Mouse (Mus musculus) adrenal gland, postnatal 10 days (tissue): Measurements from ENCODE around the gene Ly6g5c. TPM values are rescaled to one million over a fixed set of nuclear protein-coding genes. Genes with fewer than 3 reads are reported as not detected.
A peak's percentile ranks its signal among the peaks of the same experiment; 100 is the strongest.

Experiments used
- DNase-seq: peaks from one replicate; pipeline ENCODE4 v3.0.0; 2021; ENCODE audit warnings: mixed read lengths
- total RNA-seq, 2 experiments: library from RNA; stranded (reverse); gene quantifications; 2 replicates each; pipeline ENCODE4 v1.2.3; 2021

Ly6g5c gene
- total RNA-seq, 2 experiments from 2014 or later, result not detected

DNA sequence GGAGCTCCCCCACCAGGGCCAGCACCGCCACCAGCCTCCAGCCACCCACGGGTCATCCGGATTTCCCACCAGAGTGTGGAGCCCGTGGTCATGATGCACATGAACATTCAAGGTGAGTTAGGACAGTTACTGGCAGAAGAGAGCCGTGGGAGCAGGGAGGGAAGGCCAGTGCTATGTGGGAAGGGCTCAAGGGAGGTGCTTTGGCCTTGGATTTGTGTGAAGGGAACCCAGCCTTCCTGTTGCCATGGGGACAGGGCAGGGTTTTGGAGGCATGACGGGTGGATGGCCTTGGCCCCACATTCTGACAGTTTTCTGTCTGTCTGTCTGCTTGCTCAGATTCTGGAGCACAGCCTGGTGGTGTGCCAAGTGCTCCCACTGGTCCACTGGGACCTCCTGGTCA lies 33.9 kb downstream of the Ly6g5c start:
- DNase-seq, result peak; percentile 86

DNA sequence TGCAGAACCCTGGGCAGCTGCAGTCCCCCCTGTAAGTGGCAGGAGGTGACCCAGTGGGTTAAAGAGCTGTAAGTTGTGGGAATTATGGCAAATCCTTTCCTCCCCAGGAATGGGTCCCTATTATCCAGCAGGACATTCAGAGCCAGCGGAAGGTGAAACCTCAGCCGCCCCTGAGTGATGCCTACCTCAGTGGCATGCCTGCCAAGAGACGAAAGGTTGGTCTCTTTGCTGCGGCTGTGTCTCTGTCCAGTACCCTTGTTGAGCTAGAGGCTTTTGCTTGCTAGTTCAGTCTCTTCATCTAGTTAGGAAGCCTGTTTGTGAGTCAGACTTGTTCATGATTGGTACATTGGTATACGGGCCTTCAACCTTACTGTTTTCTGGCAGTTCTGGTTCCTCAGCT lies 38.1 kb downstream of the Ly6g5c start:
- DNase-seq, result no peak

DNA sequence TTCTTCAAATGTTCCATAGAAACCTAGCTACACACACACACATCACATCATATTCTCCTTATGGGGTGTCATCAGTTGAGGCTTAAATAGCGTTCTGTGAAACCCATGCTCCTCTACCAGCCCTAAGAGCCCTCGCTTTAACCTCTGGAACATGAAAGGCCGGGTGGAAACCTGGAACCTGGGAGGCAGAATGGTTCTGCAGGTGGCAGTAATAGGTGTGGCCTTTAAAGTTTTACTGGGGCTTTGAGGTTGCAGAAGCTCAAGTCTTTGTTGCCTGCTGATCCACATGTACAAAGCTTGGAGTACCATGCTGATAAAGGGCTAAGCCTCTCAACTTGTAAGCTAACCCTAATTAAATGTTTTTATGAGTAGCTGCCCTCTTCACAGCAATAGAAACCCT lies 39.3 kb downstream of the Ly6g5c start:
- no peak for DNase-seq

DNA sequence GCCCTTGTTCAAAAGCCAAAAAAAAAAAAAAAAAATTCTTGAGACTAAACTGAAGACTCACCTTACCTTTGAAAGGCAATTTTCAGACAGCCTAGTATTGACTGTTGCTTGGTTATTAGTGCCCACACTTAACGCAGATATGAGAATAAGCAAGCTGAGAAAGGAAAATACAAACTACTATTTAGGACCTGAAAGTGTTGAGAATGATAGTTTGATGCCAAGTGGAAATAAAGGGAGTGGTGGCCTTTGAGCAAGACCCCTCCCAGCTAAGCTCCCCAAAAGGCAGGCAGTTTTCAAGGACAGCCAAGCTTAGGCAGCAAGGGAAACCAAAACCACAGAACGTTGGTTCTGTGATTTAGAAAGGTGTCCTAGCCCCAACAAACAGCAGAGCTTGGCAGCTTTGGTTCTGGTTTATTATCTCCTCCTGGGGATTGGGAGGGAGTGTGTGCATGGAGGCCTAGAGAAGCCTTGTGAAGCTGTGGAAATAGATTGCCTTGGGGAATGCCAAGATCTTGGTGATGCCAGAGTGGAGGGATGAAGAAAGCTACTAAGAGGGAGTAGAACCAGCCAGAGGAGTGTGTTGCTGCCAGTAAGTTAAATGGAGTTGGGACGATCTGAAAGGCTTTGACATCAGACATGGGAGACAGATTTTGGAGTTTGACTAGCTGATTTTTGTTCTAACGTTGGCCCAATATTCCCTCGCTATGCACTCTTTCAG lies 40.0 kb downstream of the Ly6g5c start:
- peak; percentile 54 for DNase-seq

DNA sequence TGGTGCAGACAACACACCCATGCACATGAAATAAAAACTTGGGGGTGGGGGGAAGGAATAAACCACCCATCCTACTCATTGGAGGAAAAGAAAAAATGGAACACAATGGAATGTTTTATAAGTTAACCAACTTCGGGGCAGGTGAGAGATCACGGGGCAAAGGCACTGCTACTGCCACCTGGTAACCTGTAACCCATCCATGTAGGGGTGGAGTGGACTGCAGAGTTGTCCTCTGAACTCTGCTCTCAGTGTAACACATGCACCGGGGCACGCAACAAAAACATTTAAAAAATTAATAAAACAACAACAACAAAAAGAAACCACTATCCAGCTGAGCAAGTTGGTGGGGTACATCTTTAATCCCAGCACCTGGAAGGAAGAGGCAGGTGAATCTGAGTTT lies 44.0 kb downstream of the Ly6g5c start:
- no peak for DNase-seq

DNA sequence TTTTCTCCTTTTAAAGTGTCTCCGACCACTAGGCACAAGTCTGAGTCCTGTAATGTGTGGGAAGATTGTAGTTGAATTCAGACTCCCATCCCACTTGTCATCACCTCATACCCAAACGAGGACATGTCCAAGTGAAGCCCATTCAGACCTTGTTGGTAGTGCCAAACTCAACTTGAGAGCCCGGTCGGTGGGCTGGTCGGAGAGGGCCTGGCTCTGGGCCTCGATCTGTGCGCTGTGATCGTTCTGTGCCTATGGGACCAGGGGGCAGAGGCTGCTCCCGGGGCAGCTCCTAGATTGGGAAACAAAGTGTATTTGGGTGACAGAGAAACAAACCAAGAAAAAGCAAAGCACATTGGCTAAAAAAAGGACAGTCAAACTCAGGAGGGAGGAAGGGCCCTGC lies 45.0 kb downstream of the Ly6g5c start:
- DNase-seq, result no peak

DNA sequence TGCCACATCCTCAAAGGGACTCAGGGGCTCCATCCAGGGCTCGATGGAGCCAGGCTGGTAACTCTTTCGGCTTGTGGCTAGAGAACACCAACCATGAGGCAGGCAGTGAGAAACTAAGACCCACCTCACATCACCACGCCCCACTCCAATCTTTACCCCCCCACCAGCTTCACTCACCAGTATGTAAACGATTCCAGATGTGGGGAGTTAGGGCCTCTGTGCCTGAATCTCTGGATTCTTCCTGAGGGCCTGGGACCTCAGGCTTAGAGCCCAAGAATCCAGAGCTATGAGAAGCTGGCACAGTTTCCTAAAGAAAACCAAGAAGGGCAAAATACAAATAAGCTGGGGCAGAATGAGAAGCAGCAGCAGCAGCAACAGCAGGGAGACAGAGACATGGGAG lies 45.9 kb downstream of the Ly6g5c start:
- no peak for DNase-seq

DNA sequence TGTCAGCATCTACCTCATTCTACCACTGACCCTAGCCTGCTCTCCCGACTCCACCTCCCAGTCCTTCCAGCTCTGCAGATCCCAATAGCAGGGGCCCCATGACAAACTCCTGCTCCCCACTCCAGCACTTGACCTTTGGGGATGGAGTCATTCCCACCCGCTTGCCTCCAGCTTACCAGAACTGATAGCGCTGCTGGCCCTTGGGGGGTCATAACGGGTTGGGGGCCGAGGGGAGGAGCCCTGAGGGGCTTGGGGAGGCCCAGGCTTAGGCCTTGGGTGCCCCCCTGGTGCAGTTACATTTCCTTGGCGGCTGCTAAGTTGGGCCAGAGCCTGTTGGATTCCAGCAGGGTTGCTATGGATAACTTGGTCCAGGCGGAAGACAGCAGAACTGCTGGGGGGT lies 46.5 kb downstream of the Ly6g5c start:
- no peak for DNase-seq

DNA sequence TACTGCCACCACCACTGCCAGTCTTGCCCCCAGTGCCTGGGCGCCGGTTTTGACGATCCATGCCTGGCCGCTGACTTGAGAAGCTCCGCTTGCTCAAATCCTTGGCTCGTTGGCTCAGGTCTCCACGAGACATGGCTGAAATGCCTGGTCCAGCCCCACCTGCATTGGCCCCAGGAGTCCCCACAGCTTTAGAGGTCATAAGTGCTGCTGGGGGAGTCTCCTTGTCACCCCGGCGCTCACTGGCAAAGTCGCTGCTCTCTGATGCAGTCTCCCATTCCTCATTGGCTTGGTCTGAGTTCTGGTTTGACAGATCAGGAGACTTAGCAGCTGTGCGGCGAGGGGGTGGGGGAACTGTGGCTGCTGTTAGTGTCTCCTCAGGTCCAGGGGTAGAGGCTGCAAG lies 47.4 kb downstream of the Ly6g5c start:
- DNase-seq, result no peak

DNA sequence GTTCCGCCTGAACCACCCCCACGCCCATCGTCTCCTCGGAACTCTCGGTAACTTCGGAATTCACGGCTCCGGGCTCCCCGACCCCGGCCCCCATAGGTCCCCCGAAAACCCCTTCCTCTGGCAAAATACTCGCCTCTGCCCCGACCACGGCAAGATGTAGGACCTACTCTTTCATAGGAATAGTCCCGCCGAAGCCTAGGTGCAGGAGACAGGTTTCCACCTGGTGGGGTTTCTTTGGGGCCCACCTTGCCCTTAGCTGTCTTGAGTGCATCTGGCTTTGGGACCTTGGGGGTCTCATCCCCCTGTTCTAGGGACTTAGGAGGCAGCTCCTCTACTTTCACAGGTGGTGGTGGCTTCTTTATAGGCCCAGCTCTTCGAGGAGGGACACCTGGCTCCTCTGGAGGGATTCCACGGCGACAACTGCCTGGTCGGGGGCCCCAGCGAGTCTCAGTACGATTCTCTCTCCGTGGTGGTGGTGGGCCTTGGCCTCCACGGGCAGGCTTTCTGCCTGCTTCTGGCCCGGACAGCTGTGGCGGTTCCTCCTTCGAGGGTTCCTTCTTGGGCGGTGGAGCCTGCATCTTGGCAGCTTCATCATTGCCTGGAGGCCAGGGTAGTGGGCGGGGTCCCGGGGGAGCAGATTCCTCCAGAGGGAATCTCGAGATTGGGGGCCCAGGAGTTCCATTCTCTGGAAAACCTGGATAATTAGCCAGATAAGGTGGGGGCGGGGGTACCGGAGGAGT lies 48.6 kb downstream of the Ly6g5c start:
- DNase-seq, result no peak

DNA sequence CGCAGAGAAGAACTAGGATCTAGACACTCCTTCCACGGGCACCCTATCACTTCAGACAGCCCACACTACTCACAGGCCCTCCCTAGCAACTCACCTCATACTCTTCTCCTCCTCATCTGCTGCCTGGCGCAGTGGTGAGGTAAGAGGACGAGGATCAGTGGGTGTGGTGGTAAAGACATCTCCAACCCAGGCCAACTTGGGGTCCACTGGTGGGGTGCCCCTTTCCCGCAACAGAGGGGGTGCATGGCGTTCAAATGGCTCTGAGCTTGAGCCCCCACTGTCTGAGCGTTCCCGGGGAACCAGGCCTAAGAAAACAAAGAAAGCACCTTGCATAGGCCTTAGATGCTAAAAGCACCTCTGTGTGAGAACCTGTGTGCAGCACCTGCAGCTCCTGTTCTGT lies 49.2 kb downstream of the Ly6g5c start:
- no peak for DNase-seq

DNA sequence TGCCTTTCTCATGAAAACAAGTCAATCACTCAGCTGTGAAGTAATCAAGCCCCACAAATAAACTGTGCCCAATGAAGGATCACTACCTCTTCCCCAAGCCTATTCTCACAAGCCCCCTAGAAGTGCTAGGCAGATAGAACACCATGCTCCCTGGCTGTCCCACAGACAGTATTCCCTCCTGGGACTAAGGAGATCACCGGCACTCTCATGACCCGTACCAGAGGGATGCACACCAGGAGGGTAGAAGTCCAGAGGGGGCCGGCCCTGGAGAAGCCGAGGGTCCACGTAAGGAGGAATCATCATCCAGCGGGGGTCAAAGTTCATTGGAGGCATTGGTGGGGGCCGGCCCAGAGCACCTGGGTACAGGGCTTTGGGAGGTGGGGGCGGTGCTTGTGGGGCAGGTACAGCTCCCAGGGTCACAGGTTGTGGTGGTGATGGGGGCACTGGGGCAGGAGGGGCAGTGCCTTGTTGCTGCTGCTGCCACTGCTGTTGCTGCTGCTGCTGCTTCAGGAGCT lies 49.6 kb downstream of the Ly6g5c start:
- DNase-seq, result no peak

DNA sequence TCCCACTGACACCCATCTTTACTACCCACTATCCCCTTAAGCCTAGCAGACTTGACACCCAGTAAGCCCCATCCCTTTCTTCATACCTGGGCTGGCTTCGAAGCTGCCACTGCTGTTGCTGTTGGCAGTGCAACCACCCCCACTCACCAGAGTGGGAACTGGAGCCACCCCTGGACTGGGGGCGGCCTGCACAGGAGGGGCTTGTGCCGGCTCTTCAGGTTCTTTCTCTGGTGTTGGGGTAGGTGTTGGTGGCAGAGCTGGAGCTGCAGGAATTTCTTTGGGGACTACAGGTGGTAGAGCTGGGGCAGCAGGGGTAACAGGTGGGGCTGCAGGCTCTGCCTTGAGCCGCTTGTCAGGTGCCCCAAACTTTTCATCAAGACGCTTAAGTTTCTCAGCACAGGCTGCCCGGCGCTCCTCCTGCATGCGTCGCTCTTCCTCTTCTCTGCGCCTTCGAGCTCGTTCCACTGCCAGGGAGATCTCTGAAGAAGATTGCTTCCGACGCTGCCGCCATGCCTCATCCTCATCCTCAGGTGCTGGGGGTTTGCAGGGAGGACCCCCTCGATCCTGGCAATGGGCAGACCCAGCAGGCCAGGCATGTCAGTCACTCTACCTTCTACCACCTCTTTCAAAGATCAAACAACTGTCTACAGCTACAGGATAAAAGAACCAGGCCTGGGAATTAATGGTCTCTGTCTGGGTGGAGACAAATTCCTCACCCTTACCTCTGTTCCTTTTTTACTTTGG lies 50.9 kb downstream of the Ly6g5c start:
- DNase-seq, result no peak

DNA sequence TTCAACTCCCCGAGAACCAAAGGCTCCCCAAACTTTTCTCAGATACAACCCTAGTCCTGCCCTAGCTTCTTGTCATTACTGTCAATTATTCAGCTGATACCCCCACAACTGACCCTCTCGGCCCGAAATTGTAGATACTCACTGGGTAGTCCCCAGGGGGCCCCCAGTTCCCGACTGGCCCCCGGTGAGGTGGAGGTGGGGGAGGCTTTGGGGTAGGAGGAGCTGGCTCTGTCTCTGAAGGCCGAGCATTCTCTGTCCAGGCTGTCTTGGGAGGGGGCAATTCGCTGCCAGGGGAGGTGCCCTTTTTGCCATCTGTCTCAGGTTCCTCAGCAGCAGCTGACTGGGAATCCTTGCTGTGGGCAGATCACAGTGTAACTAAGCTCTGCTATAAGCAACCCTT lies 51.6 kb downstream of the Ly6g5c start:
- no peak for DNase-seq

DNA sequence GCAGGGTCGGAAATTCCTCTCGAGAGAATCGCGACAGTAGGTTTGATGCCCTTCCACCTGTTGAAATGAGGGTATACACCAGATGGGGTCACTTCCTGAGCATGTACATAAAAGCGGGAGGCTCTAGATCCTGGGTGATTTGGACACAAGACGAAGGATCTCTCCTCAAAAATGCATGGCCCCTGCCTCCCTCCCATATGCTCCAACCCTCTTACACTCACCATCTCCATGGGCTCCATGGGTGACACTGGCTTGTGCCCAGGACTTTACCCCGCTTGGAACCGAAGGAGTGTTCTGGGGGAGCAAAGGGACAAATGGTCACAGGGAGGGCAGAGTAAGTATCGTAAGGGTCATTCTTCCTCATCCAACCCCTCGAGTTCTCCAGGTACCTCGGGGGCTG lies 53.3 kb downstream of the Ly6g5c start:
- DNase-seq, result no peak

Other genes with a start within 250 kb of the Ly6g5c start
- gene Cfb, start 245.8 kb upstream of the Ly6g5c start, total RNA-seq, result 100 to 1,000 TPM; 158 to 363 TPM
- gene Zbtb12, start 228.8 kb upstream of the Ly6g5c start, total RNA-seq, result 10 to 100 TPM; 13.5 to 17.8 TPM
- gene Gm20547, start 226.2 kb upstream of the Ly6g5c start, total RNA-seq, result under 1 TPM in 1 of 2 experiments, not detected in 1; 0.21 TPM
- gene C2, start 210.0 kb upstream of the Ly6g5c start, total RNA-seq, result 10 to 100 TPM; 41.1 TPM
- gene Ehmt2, start 209.8 kb upstream of the Ly6g5c start, total RNA-seq, result 100 to 1,000 TPM; 113 to 137 TPM
- gene Slc44a4, start 193.8 kb upstream of the Ly6g5c start, total RNA-seq, result 1 to 10 TPM in 1 of 2 experiments, under 1 TPM in 1; 1.00 to 1.2 TPM
- gene Neu1, start 177.0 kb upstream of the Ly6g5c start, total RNA-seq, result 10 to 100 TPM; 18.6 to 24.2 TPM
- 10 to 100 TPM; 16.4 to 32.9 TPM for gene Hspa1b, start 149.0 kb upstream of the Ly6g5c start, total RNA-seq
- gene Gm20481, start 138.4 kb upstream of the Ly6g5c start, total RNA-seq, result not detected
- 10 to 100 TPM in 1 of 2 experiments, 1 to 10 TPM in 1; 7.3 to 13.6 TPM for gene Hspa1a, start 136.1 kb upstream of the Ly6g5c start, total RNA-seq
- gene Hspa1l, start 135.6 kb upstream of the Ly6g5c start, total RNA-seq, result 1 to 10 TPM in 1 of 2 experiments, under 1 TPM in 1; 0.75 to 1.4 TPM
- 10 to 100 TPM; 39.0 to 42.8 TPM for gene Lsm2, start 126.4 kb upstream of the Ly6g5c start, total RNA-seq
- 10 to 100 TPM; 56.5 to 63.0 TPM for gene Vars, start 107.3 kb upstream of the Ly6g5c start, total RNA-seq
- 1 to 10 TPM in 1 of 2 experiments, under 1 TPM in 1; 0.72 to 1.5 TPM for gene Vwa7, start 91.7 kb upstream of the Ly6g5c start, total RNA-seq
- gene Sapcd1, start 80.3 kb upstream of the Ly6g5c start, total RNA-seq, result 1 to 10 TPM; 1.1 to 1.6 TPM
- gene Msh5, start 61.5 kb upstream of the Ly6g5c start, total RNA-seq, result 1 to 10 TPM; 2.3 to 5.0 TPM
- gene Clic1, start 58.3 kb upstream of the Ly6g5c start, total RNA-seq, result 100 to 1,000 TPM in 1 of 2 experiments, 10 to 100 TPM in 1; 95.6 to 105 TPM
- 10 to 100 TPM; 35.2 to 51.7 TPM for gene Ddah2, start 49.2 kb upstream of the Ly6g5c start, total RNA-seq
- not detected for gene Ly6g6c, start 42.9 kb upstream of the Ly6g5c start, total RNA-seq
- gene Mpig6b, start 42.1 kb upstream of the Ly6g5c start, total RNA-seq, result under 1 TPM; 0.24 to 0.30 TPM
- gene Ly6g6e, start 31.4 kb upstream of the Ly6g5c start, total RNA-seq, result under 1 TPM in 1 of 2 experiments, not detected in 1; 0.27 TPM
- 1 to 10 TPM; 1.1 to 2.2 TPM for gene Ly6g6d, start 30.2 kb upstream of the Ly6g5c start, total RNA-seq
- under 1 TPM in 1 of 2 experiments, not detected in 1; 0.48 TPM for gene Ly6g6f, start 22.7 kb upstream of the Ly6g5c start, total RNA-seq
- gene Abhd16a, start 19.0 kb upstream of the Ly6g5c start, total RNA-seq, result 10 to 100 TPM; 77.2 to 91.4 TPM
- under 1 TPM; 0.30 to 0.91 TPM for gene Ly6g5b, start 7.1 kb downstream of the Ly6g5c start, total RNA-seq
- 10 to 100 TPM; 10.8 to 11.4 TPM for gene Gpank1, start 13.2 kb downstream of the Ly6g5c start, total RNA-seq
- 100 to 1,000 TPM; 198 to 200 TPM for gene Csnk2b, start 13.8 kb downstream of the Ly6g5c start, total RNA-seq
- 10 to 100 TPM; 26.0 to 28.5 TPM for gene D17H6S53E, start 18.1 kb downstream of the Ly6g5c start, total RNA-seq
- 100 to 1,000 TPM in 1 of 2 experiments, 10 to 100 TPM in 1; 44.8 to 115 TPM for gene Apom, start 23.8 kb downstream of the Ly6g5c start, total RNA-seq
- 100 to 1,000 TPM; 300 to 349 TPM for gene Bag6, start 26.9 kb downstream of the Ly6g5c start, total RNA-seq
- 100 to 1,000 TPM; 182 to 212 TPM for gene Prrc2a, start 56.6 kb downstream of the Ly6g5c start, total RNA-seq
- gene Aif1, start 67.8 kb downstream of the Ly6g5c start, total RNA-seq, result 1 to 10 TPM; 6.6 to 6.8 TPM
- 10 to 100 TPM in 1 of 2 experiments, 1 to 10 TPM in 1; 10.0 to 10.5 TPM for gene Lst1, start 80.2 kb downstream of the Ly6g5c start, total RNA-seq
- 10 to 100 TPM; 11.5 to 12.6 TPM for gene Ltb, start 86.2 kb downstream of the Ly6g5c start, total RNA-seq
- gene Tnf, start 93.7 kb downstream of the Ly6g5c start, total RNA-seq, result 1 to 10 TPM; 1.3 to 1.4 TPM
- under 1 TPM; 0.81 to 0.97 TPM for gene Lta, start 97.1 kb downstream of the Ly6g5c start, total RNA-seq
- gene Gm16181, start 112.6 kb downstream of the Ly6g5c start, total RNA-seq, result 1 to 10 TPM in 1 of 2 experiments, not detected in 1; 1.3 TPM
- gene Atp6v1g2, start 125.4 kb downstream of the Ly6g5c start, total RNA-seq, result 1 to 10 TPM; 5.6 to 9.4 TPM
- gene Nfkbil1, start 127.5 kb downstream of the Ly6g5c start, total RNA-seq, result 10 to 100 TPM; 17.3 to 17.5 TPM
- gene Ddx39b, start 133.5 kb downstream of the Ly6g5c start, total RNA-seq, result 100 to 1,000 TPM; 189 to 235 TPM
- gene H2-D1, start 154.5 kb downstream of the Ly6g5c start, total RNA-seq, result 100 to 1,000 TPM; 105 to 116 TPM
- 1 to 10 TPM; 1.4 to 1.5 TPM for gene H2-Q1, start 212.1 kb downstream of the Ly6g5c start, total RNA-seq
- gene H2-Q2, start 234.0 kb downstream of the Ly6g5c start, total RNA-seq, result 1 to 10 TPM in 1 of 2 experiments, under 1 TPM in 1; 0.70 to 1.4 TPM